Mouse (Mus musculus) monocyte, adult 2 months (primary cell): ENCODE data around the gene Adarb2.

ENCODE experiments used
- DNase-seq, 2 experiments: peaks; one replicate each; pipeline ENCODE4 v3.0.0; 2022; ENCODE audit warnings: low spot score in 2 of 2, low read depth in 1 of 2

Adarb2 gene

DNA sequence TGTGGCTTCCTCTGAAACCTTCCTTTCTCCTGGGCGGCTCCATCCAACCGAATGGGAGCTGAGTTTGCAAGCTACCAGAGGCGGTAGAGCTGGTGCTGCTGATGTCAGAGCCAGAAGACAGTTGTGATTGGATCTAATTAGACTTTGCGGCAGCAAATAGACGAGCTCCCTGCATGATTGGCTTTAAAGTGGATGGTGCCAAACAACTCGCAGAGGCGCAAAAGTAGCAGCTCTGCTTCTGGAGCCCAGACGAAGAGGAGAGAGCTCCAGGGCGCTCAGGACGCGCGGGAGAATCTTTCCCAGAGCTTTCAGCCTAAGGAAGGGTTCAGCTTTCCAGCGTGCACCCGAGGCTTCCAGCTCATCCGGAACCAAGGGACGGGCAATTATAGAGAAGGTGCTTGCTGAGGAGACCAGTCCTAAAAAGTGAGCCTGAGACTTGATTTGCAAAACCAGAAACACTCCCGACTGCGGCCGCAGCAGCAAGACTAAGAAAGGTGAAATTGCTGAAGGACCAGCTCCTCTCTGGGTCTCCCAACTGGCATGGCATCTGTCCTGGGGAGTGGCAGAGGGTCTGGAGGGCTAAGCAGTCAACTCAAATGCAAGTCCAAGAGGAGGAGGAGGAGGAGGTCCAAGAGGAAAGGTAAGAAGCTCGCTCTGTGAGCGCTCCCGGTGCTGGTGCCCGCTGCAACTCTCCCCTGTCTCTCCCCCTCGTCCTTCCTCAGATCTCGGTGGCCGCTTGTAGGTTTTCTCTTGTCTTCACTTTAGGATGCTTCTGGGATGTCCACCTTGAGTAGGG is at the start of gene Adarb2:
TSS of gene Adarb2 (plus strand) at position 186 of the 796 bp plus-strand sequence.
- DNase-seq = no peak

DNA sequence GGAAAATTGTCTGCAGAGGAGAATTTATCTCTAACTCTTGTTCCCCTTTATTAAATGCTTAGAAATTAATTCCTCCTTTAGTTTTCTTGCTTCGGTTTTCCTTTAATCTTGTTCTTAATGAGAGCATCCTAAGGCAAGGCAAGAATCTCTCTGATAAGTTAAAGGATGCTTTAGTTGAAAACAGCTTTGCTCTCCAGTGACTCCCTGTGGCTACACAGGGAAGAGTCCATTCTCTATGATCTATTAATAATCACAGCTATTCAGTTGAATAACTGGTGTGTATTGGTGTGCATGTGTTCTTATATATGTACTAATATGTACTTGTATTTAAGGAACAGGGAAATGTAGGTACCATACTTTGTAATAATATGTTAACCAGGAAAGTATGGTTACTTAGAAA is 28.9 kb upstream of the Adarb2 start:
- no peak for DNase-seq

DNA sequence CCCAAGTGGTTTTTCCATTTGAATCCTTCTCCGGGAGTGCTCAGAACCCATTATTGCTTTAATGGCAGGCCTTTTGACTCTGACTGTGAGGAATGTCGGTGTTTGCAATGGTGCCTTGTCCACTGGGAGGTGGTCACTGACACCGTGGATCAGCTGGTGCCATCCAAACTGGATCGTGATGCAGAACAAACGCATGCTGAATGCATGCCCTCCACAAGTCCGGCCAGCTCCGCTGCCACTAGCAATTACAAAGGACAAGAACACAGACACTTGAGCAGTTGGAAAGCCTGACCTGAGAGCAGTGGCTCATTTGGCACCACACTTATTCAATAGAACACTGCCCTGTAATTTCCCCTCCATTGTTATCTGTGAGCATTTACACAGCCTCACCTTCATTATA is 10.7 kb upstream of the Adarb2 start:
- no peak for DNase-seq

DNA sequence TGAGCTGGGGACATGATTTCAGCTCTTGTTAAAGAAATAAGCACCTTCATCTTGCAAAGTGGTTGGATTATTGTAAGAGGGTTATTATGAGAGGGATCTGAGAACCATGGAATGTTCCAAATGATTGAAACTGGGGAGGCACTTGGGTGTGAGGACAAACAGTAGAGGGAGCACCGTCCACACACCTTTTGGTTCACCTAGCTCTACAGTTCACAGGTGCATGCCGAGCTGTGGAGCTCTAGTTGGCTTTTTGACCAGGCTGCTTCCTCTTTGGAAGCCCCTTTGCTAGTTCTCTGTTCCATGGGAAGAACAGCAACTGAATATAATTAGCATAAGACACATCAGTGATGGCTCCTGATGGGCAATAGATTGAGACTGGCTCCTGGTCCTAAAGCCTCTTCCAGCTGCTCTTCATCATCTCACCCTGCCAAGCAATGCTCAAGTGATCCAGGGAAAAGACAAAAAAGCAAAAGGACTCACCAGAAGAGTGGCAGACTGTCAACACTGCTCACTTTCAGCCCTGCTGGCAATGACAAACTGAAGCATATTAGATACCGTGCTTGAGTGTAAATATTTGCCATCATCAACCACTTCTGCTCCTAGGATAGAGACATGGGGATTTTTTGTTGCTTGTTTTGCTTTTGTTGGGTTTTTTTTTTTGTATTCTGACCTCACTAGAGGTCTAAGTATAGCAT is 3.3 kb upstream of the Adarb2 start:
- DNase-seq = no peak

DNA sequence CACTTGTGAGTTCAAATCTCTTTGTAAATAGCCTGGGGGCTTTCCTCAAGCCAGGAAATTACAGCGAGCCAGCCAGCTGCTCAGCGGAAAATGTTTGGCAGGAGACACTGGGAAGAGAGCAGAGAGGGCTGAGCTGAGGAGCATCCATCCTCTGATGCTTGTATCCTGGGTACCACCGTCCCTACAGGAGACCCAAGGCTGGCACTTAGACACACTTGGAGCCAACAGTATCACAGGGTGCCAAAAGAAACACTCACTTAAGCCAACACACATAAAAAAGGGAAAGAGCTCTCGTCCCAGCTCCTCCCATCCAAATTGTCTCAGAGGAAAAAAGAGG is 779 bp downstream of the Adarb2 start:
- no peak for DNase-seq

DNA sequence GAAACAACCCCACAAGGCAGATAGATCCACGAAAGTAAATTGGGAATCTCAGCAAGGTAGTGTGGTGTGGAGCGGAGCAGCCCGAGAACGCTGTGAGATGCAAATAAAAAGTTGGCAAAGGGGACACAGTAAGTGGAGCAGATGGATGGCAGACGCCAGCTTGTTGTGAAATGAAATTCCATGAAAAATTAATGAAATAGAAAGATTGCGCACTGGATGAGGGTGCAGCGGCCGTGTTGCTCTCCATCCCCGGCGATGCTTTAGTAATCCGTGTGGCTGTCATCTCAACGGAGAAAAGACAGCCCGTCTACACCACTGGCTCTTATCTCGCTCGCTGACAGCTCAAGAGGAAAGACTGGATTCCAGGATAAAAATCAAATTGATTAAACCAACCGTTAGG is 4.7 kb downstream of the Adarb2 start:
- DNase-seq = no peak

DNA sequence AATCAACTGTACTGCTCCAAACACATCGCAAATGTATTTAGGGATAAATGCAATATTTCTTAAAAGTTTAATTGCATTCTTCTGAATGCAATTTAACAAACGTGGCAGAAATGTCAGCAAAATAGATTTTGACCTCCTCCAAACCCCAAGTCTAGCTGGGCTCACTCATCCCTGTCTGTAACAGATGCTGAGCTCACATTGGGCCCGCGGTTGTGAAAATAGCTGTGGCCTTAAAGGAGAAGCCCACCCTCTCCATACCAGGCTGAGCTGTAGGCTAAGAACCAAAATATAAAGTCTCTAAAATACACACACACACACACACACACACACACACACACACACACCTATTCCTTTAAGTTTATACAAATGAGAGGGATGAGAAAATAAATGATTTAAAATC is 8.1 kb downstream of the Adarb2 start:
- no peak for DNase-seq

DNA sequence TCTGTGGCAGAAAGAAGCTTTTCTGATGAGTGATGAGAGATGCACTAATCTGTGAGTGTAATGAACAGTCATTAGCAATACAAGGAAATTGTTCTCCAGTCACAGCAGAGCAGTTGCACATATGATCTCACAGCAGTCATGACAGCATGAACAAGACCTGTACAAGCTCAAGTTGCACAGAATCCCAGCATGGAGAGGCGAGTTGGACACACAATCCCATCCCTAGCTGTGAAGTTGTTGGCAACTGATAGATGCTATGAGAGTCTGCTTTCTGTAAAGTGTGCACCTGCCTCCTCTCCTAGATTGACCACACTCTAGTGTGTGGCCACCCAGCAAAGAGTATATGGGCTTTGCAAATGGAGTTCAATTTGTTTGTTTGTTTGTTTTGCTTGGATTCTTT is 36.2 kb downstream of the Adarb2 start:
- DNase-seq = no peak

DNA sequence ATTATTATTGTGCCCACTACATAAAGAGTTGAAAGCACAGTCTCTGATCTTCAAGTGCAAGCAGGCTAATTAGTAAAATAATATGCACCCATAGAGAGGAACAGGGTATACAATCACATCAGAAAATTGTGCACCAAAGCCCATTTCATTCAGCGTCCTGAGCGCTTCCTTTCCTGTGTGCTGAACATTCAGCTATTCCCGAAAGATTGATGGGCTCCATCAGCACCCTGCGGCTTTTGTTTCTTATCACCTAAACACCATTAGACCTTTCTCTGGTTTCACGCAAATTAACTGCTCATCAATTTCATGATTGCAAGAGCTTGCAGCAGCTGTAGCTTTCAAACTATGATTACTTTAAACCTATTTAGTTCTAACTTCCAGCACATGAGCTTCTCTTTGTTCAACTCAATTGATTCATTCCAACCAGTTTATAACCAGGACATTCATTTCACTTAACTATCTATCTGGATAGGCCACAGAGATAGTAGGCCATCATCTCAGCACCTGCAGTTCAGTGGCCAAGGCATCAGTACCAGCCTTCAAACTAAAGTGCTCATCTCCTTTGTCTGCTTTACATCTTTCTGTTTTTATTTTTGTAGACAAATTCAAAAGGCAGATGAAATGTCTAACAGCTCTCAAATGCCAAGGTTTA is 45.5 kb downstream of the Adarb2 start:
- DNase-seq = no peak

DNA sequence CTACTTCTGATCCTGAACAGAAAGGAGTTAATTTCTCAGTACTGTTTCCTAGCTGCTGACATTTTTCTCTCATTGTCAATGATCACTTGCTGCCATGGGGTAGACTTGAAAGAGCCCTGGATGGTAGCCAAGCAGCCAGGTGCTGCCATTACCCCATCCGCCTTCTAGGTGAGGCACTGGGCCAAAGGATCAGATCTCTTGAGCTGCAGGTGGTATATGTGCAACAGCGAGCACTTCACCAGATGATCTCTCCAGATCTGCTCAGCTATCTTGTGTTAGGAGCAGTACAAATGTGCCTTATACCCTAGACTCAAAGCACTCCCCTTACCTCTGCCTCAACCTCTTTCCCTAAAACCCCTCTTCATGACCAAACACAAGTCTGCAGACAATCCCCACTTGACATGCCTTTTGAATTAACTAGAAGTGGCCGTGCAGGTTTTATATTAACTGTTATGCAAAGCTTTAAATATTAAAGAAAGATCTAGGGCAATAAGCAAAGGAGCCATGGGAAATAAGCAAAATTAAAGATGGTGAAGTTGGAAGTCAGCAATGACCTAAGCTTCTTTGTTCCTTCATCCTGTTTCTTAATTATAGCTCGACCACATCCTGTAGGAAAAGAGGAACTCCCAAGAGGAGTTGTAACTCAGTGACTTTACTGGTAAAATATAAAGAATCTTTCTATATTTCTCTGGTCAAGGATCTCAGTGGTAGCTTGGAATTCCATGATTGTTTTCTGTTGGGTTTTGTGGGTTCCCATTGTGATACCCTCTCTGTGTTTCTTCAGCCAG is 69.7 kb downstream of the Adarb2 start:
- DNase-seq = no peak

DNA sequence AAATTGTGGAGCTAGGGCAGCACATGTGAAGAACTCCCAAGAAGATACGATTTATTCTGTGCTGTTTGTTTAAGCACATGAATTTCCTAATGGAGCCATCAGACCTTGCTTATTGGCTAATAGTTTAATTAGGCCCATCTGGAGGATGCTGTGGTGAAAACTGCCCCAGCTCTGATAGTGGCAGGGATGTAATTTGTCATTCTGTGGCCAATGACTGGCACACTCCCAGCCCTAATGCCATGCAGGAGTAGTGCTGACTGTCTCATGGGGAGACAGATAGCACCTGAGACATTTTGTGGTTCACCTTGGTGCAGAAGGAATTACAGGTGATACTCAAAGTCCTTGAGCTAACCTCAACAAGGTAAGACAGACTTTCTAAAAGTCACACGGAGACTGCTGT is 80.5 kb downstream of the Adarb2 start:
- DNase-seq = no peak

DNA sequence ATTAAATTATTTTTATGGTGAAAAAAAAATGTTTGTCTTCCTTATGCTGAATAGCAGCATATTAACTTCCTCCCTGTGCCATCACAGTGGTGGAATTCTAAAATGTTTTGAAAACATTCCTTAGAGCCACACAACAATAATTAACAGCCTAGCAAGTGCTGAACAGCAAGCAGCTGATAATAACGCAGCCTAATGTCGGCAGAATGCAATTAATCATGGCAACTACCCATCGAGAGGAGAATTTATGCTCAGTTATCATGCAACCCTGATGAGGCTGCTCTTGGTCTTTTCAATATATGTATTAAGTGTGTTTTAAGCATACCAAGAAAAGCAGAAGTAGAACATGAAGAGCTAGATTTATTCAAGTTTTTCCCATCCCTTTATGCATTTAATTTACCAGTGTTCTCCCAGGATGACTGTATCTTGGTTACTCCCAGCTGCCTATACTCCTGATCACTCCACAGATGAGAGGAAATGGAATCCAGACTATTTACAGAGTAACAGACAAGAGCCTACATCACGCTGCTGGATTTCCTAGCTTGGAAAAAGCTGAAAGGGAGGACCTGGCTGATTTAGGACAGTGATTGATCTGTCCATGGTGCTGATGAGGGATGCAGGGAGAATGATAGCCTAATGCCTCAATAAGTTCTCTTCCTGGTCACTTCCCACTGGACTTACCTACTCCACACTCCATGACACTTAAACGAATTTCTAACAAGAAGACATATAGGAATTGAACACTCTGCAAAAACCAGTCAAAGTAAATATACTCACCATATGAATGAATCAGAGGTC is 113.9 kb downstream of the Adarb2 start:
- no peak for DNase-seq

DNA sequence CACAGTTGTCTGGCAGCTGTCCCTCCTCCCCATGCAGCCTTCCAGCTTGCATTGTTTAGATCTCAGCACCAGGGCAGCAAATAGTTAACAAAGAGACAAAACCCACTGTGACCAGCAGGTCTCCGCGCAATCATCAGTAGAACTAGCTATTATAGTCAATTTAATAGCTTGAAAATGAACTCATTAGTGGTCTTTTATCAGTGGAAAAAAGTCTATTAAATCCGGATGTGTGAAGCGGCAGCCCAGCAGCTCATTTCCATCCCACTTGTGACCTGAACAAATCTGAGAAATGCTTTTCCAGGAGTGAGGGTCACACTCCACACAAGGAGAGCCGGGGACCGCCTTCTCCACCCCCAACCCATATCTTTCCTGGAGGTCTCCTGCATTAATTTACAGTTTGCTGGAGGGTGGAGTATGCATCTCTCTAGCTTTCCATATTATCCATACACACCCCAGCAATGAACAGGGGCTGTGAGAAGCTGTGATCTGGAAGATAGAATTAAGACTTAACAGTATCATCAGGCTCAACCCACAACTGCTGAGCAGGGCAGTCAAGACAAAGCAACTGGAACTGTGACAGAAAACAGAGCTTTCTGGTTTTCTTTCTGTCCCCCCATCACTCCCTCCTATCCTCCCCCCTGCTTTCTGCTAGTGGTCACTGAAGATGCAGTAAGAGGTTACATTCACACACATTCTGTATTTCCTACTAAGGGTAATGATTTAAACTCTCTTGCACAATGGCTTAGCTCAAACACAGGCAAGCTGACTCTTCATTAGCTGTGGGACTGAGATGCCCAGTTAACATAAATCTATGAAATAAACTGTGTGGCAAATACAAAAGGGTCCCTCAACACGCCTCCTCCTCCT is 131.2 kb downstream of the Adarb2 start:
- DNase-seq = no peak

DNA sequence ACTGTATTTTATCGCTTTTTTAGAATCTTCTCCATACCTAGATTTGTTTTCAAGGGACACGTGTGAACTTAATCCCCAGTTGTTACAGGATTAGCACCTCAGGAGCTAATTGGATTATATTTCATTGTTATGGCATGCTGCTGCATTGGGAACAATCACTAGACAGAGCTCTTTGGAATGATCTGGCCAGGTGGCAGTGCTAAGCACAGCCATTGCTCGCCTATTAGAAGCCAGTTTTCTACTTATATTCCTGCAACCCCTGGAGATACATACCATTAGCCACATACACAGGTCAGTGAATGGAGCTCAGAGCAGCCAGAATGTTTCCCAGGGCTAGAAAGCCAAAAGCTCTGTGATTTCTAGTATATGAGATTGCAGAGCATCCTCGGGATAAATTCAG is 131.9 kb downstream of the Adarb2 start:
- DNase-seq = no peak

DNA sequence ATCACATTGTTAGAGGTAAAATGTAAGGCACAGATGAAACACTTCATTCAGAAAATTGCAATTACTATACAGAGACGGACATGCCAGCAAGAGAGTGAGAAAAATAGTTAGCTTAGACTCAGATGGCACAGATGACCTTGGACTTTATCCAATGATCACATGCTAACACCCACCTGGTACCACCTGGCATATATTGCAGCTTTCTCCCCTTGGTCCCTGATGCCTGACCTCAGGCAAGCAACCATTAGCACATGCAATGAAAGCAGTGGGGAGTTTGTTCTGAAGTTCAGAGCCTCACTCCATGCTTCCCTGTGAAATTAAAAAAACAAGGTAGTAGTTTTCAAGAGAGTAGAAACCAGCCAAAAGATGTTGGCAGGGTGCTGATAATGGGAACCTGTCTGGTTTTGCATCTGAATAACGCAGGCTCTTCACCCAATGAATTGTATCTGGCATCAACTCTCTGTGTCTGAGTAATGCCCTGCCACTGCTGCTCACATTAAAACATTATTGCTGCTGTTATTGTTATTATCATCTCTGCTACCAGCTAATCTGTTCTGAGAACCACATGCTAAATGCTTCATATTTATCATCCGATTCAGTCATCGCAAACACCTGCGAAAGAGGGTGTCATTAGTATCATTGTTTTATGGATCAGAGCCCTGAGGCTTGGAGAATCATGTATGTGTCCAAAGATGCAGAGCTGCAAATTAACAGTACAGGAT is 138.6 kb downstream of the Adarb2 start:
- no peak for DNase-seq

DNA sequence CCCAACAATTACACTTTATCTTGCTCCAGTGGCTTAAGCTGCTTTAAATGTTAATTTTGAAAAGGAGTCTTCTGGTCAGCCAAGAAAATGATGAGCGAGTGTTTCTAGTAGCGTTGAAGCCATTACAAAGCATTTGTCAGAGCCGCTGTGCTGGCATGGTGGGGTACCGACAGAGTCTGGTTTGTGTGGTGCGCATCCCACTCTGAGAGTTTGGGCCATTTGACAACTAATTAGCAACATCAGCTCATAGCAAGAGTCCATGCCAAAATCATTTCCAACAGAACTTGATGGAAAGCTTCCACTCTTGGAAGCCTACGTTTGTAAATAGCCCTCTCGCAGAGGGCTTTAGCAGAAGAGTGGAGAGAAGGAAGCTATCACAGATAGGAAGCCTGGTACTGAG is 144.5 kb downstream of the Adarb2 start:
- DNase-seq = no peak

DNA sequence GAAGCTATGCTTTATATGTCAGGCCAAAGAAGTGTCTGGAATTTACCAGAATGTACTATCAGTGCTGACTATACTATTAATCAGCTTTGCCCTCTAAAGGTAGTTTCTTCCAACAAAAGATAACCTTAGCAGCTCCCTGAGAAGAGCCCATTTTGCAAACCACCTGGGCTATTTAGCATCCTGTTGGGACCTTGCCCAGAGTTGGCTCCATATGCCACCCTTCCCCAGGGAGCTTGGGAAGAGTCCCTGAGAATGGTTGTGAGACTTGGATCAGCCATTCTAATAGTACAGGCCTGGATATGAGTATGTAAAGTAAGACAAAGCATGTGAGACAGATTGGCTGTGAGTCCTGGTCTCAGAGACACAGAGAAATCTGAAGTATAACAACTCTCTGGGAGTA is 149.7 kb downstream of the Adarb2 start:
- DNase-seq = no peak

DNA sequence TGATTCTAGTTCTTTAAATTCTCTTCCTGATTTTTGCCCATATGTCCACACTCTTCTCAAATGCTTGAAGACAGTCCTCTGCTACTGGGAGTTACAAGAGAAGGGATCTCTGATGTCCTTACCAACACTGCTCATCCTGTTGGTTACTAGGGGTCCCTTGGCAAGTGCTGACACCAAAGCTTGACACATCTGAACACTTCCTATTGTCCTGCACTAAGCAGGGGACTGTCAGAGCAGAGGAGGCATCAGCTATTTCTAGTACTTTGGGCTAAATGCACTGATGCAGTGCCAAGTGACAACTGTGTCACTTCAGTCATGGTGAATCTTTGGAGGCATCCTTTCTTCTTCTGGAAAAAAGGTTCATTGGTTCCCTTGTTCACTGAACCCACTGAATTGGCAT is 150.3 kb downstream of the Adarb2 start:
- no peak for DNase-seq

DNA sequence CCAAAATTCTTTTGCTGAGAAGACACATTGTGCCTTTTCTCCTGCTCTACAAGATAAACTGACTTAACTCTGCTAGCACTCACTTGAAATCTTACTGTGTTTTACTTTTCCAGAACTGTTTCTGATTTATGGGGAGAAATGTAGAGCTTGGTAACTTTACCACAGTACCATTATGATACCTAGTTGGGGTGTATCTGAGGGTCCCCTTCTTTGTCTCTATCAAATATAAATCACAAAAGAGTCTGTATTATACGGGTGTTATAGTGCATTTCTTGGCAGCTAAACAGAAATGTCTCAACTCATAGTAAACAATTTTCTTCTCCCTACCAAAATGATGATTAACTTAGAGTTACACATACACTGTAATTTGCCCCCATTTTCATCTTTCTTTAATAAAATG is 162.9 kb downstream of the Adarb2 start:
- no peak for DNase-seq
